Mouse (Mus musculus) spleen, adult 2 months (tissue): Measurements from ENCODE around the gene Otp.

Experiments used
- CTCF ChIP-seq: fragments of 200-500 bp; IDR thresholded peaks from 2 replicates; pipeline ENCODE4 v1.5.1; 2011; ENCODE audit warnings: mild to moderate bottlenecking, inconsistent platforms; ENCODE audit not compliant: insufficient read depth, insufficient read length, insufficient replicate concordance; ENCODE audit errors: extremely low read depth
- POLR2A ChIP-seq: fragments of 200-500 bp; IDR thresholded peaks from 2 replicates; pipeline ENCODE4 v1.6.1; 2011; ENCODE audit warnings: low read depth, low read length, inconsistent platforms

DNA sequence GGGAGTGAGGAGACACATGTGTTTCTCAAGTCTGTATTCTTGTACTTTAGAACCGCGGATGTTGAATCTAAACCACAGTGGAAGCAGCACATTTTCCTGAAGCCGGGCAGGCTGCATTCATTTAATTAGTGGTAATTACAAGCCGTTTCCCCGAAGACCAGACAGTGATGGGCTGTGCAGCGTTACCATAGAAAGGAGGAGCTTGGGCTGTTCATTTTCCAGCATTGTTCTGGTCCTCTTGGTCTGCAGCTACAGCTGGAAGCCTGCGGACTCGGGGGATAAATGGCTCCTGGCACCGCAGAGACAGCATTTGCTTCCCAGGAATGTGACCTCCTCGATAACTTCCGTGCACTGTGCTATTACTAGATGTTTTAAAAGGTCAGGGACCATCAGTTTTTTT, 37.6 kb downstream of the Otp start:
- no peak for TF ChIP-seq CTCF
- TF ChIP-seq POLR2A, result no peak
